Mouse (Mus musculus) ovary, adult 18-20 months (tissue): ENCODE data around the gene Prdx6b.

ENCODE experiments used
- DNase-seq: peaks from one replicate; pipeline ENCODE4 v3.0.0; 2022; ENCODE audit warnings: low spot score, mixed read lengths

The Prdx6b gene

DNA sequence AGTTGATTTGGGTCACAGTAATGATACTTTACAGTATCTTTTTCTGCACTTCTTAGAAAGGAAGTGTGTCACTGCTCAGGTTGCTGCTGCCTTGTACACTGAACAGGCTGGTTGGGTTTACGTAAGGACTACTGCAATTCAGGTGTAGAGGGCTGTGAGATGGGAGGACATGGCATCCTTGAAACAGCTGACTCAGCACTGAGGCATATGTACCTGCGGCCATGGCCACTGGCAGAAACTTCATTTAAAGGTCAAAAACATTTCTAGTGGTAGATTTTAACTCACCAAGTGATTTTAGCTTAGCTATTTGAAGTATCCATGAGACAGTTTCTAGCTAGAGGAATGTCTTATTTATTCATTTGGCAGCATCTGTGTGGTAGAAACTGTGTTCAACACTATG, 33.5 kb downstream of the Prdx6b start:
- DNase-seq, result no peak

DNA sequence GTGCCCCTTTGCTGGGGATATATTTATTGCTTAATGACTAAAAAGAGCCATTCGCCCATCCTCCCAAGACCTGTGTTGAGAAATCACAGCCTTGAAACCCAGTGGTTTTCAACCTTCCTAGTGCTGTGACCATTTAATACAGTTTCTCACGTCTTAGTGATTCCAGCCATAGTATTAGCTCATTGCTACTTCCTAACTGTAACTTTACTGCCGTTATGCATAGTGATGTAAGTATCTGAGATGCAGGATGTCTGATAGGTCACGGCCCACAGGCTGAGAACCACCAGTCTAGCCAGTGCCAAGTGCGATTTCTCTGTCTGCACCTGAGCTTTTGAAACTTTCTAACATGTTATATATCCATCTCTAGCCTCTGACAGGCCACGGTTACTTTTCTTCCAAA, 35.0 kb downstream of the Prdx6b start:
- DNase-seq, result no peak

DNA sequence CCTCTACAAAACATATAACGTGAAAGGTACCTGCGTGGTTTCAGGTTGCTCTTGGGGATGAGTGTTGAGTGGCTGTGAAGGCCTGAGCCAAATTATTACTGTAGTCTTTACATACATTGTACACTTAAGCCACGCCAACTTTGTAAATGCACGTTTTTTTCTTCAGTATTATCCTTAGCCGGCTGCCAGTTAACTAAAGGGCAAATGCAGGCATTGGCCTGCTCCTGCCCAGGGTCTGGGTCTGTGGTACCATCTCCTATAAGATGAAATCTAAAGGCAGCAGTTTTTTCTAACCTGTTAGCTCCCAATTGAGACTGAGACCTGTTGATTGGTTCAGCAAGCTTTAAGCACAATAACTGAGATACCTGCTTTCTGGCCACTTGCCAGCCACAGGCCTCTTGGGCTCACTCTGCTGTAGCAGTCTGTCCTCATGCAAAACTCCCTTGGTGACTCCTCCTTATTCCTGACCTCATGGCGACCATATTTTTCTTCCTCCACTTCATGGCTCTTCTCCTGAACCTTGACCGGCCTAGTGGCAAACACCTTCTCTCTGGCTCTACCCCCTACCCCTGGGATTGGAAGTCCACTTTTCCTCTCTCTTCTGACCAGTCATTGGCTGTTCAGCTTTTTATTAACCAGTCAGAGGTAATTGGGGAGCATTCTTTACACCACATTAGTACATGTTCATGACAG, 36.8 kb downstream of the Prdx6b start:
- no peak for DNase-seq

DNA sequence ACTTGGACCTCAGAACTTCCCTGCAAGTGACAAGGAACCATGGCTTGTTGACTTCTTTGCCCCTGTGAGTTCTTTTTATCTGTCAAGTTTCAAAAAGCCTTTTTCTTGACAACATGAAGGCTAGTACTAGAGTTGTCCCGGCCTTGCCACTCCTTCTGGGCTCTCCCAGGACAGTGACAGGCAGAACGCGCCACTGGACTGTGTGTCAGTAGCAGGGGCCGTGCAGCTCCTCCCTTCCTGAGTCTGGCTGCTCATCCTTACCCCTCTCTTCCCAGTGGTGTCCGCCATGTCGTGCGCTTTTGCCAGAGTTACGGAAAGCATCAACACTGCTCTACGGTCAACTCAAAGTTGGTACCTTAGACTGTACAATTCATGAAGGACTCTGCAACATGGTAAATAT, 48.3 kb downstream of the Prdx6b start:
- DNase-seq, result no peak
